Mouse (Mus musculus) lung, adult 2 months (tissue): ENCODE results near the gene Trip11. TPM values are rescaled to one million over a fixed set of nuclear protein-coding genes. Genes with fewer than 3 reads are reported as not detected.
A peak's percentile ranks its signal among the peaks of the same experiment; 100 is the strongest.
"Not testable (repeated sequence)": the region's sequence is repeated elsewhere in the genome, so short reads cannot be mapped to it uniquely, and the experiment has no call there.

Experiments
- DNase-seq: peaks from one replicate; pipeline ENCODE4 v3.0.0; 2022
- H3K4me1 ChIP-seq: fragments of 200-500 bp; 2 replicates; pipeline ENCODE4 v1.6.1; 2011; ENCODE audit warnings: low read length; ENCODE audit not compliant: control insufficient read depth, insufficient read depth
- H3K4me3 ChIP-seq: fragments of 200-500 bp; replicated peaks from 2 replicates; pipeline ENCODE3; 2011; ENCODE audit warnings: low read depth, mild to moderate bottlenecking, control low read depth, low read length; ENCODE audit errors: extremely low read depth
- CTCF ChIP-seq: fragments of 200-500 bp; IDR thresholded peaks from 2 replicates; pipeline ENCODE4 v1.5.1; 2011; ENCODE audit warnings: mild to moderate bottlenecking, low read length, control low read depth; ENCODE audit not compliant: insufficient read depth
- POLR2A ChIP-seq: fragments of 200-500 bp; IDR thresholded peaks from 2 replicates; pipeline ENCODE4 v1.6.1; 2011; ENCODE audit warnings: low read depth, mild to moderate bottlenecking, control low read depth, low read length, borderline replicate concordance; ENCODE audit errors: extremely low read depth
- WGBS: fragments of 180-500 bp; shearing (Covaris S2); methylation state at CpG from one replicate; pipeline ENCODE4 v1.1.7; 2018; 5-methylcytosine and 5-hydroxymethylcytosine counted together
- polyA plus RNA-seq: library from polyadenylated mRNA; depleted of rRNA; stranded (reverse); fragments of >200 nt; gene quantifications from 2 replicates; pipeline ENCODE4 v1.2.3, GENCODE M21; 2012; rRNA removed

The Trip11 gene
- polyA plus RNA-seq, result 4.2 and 5.1 TPM in 2 replicates

- TF ChIP-seq CTCF (no peak), POLR2A (peak; percentile 86)
- WGBS, result under 1% methylated on average over 69 of the region's 69 CpGs
- peak; percentile 87 for DNase-seq
Observed at GRCm38 (mm10) chr12:101912626-101913490, at the start of gene Trip11. Gene Trip11 (minus strand): TSS chr12:101913267.

GRCm38 (mm10) chr12:101958960-101959780 lies 46.1 kb upstream of the Trip11 start:
- not testable (repeated sequence) for H3K4me3 ChIP-seq, H3K4me1 ChIP-seq, DNase-seq
- 81% methylated on average over 5 of the region's 5 CpGs for WGBS

More at GRCm38 (mm10) chr12:101912626-101913490, at the start of gene Trip11:
- peaks cover 7% of the 10 kb centered on the region; the same call in 1 of the 2 replicates for H3K4me1 ChIP-seq
- peak within 1 kb of the TSS; percentile 95 for H3K4me3 ChIP-seq

DNA sequence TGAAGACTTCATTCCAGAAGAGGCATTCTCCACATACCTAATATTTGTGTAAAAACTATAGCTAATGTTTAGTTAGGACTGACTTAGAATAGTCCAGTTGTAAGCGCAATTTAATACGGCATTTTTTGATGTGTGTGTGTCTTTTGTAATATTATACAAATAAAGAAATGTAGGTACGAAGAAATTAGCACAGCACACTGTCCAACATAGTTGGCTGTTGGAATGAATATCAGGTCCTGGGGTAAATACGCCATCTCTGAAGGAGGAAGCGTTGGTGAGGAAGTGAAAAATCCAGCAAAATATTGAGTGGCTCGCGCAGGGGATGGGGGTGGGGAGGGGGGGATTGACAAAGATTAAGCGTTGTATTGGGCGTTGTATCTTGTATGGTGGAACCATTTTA lies 45.5 kb upstream of the Trip11 start:
- no peak for DNase-seq
- Histone ChIP-seq H3K4me3 (no peak overlapping the region), H3K4me1 (peaks cover 5% of the 10 kb centered on the region)
- WGBS, result 26% methylated on average over 9 of the region's 9 CpGs
- TF ChIP-seq CTCF (no peak), POLR2A (no peak)

DNA sequence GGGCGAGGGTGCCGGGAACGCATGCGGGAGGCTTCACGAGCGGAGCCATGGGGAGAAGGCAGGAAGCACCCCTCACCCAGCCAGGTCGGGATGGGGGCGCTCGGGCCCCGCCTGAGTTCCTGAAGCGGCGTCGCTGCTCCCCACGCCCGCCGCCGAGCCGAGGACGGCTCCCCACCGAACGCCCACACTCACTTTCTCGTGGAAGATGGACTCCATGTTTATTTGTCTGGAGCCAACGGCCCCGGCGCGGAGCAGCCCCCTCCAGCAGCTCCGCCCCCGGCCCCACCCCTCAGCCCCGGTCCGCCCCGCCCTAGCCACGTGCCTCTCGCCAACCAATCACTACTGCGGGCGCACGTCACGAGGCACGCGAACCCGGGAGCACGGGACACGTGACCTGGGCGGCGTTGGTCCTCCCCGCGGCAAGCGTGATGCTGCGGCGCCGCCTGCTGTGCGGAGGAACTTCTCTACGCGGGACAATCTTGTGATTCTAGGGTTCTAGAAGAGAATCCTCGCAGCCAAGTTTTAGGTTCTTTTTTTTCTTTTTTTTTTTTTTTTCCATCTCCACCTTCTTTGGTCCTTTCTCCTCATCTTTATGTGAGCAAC lies 45.0 kb upstream of the Trip11 start, which contains the start of gene Atxn3:
TSS of gene Atxn3 (minus strand) at position 305 of the 603 bp plus-strand sequence.
- Histone ChIP-seq H3K4me3 (peak within 1 kb of the TSS; percentile 81), H3K4me1 (peaks cover 5% of the 10 kb centered on the region)
- WGBS, result under 1% methylated on average over 54 of the region's 54 CpGs
- TF ChIP-seq POLR2A, result peak; percentile 53; the same call in 1 of the 2 replicates
- peak; percentile 62 for TF ChIP-seq CTCF
- peak; percentile 96 for DNase-seq

DNA sequence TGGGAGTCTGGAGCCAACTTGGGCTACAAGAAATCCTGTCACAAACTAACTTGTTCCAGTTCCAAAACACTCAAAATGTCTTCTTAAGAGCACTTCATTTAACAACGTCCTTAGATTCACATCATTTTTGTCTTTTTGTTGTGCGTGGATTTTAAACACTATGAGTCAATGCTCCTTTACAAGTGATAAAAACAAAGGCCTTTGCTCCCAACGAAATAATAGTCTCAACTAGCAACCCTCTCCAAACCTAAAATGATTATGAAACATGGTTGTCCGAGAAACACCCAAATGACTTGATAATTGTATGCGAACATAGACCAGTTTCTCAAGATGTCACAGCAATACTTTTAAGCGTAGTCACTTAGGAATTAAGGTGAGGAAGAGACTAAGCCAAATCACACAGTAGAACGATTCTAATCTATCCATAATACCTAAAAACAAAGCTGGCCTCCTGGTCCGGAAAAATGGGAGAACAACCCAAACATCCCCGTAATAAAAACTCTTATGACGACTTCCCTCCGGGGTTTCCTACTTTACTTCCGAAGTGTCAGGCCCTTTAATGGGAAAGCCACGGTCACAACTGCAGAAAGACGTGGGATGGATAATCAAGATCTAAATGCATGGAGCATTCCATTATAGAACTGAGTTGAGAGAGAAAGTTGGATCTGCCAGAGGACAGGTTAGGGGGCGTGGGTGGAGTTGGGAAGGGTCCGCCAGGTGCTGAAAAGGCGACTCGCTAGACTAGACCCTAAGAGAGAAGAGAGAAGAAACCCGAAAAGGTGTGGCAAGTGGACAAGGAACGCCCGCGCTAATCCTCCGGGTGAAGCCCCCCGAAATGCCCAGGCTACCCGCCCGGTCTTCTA lies 44.2 kb upstream of the Trip11 start:
- TF ChIP-seq POLR2A (no peak), CTCF (no peak)
- Histone ChIP-seq H3K4me3 (peak overlapping the region; percentile 81), H3K4me1 (peaks cover 5% of the 10 kb centered on the region)
- WGBS, result 2% methylated on average over 26 of the region's 26 CpGs
- no peak for DNase-seq

- not testable (repeated sequence) for H3K4me3 ChIP-seq, H3K4me1 ChIP-seq, DNase-seq
- WGBS, result 94% methylated on average over 8 of the region's 8 CpGs
Observed at GRCm38 (mm10) chr12:101955821-101956220, 42.8 kb upstream of the Trip11 start.

- H3K4me1 ChIP-seq, result no peaks in the 10 kb centered on the region
- no peak overlapping the region for H3K4me3 ChIP-seq
- no peak for DNase-seq
- TF ChIP-seq POLR2A (no peak), CTCF (no peak)
- 63% methylated on average over 4 of the region's 4 CpGs for WGBS
Observed at GRCm38 (mm10) chr12:101948801-101949200, 35.7 kb upstream of the Trip11 start.

GRCm38 (mm10) chr12:101947986-101948385 lies 34.9 kb upstream of the Trip11 start:
- no peak for TF ChIP-seq POLR2A
- TF ChIP-seq CTCF, result no peak
- no peak for DNase-seq
- 92% methylated on average over 8 of the region's 8 CpGs for WGBS
- Histone ChIP-seq H3K4me1 (no peaks in the 10 kb centered on the region), H3K4me3 (no peak overlapping the region)

DNA sequence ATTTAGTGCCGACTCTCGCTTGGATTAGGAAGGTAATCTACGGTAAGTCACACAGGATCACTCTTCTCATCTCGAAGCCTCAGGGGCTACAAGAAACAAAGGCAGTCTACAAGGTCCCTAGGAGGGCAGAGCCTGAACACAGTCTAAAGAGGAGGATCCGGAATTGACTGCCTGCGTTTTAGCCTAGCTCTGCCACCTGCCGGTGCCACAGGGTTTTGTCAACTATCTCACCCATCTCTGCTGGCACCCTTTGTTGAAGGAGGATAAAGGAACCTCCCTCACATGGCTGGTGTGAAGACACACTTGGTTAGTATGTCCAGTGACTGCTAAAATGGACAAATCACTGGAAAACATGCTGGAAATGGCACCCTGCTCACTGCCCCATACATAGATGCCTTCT lies 24.5 kb upstream of the Trip11 start:
- no peak for DNase-seq
- whole genome bisulfite sequencing, result 88% methylated on average over 7 of the region's 7 CpGs
- no peak for TF ChIP-seq CTCF
- no peak for TF ChIP-seq POLR2A
- Histone ChIP-seq H3K4me1 (no peaks in the 10 kb centered on the region), H3K4me3 (no peak overlapping the region)
